ENCODE assay signal across 15 mouse cellular contexts in the genomic region with DNA sequence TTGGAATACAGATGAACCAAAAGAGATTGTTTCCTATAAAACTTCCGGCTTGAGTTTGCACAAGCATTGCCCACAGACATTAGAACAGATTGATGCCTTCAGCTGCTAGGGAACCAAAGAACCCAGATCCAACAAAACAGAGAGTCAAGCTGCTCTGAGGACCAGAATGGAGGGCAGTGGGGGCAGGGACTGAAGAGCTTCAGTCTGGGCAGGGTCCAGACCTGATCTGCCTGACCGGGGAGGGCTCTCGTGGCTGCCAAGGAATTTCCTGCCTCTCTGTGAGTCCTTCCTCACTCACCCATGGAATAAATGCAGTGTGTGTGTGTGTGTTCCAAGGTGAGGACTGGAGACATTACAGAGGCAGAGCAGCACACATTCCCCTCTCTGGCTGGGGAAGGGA. TPM values are rescaled to one million over a fixed set of nuclear protein-coding genes. Genes with fewer than 3 reads are reported as not detected.
DNase-seq lines count a peak whose midpoint lies in the region.
"Had no signal": no experiment of that assay in that cellular context is flagged by ENCODE, and none has a peak within 500 bp of the region (broad histone marks: within the 10 kb centered on the region; RNA-seq: fewer than 3 reads in every experiment).

No protein-coding gene starts in this region.

- DNase-seq in kidney, adult 18-20 months: peak; percentile 23
- DNase-seq in kidney, adult 11 months: no peak
- peak; percentile 14 for DNase-seq in urinary bladder, postnatal 14 days (ENCODE audit: low spot score)
- DNase-seq in urinary bladder, postnatal 25 days (ENCODE audit: low spot score): no peak
- peak; percentile 36 to 77 for DNase-seq in kidney, postnatal 25 days
- DNase-seq in layer of hippocampus, postnatal 14 days (ENCODE audit: low spot score in 2 of 2): peak; percentile 39 to 54
- no peak for DNase-seq in gastrocnemius, postnatal 4 days (ENCODE audit: low spot score in 2 of 2)
- DNase-seq in left cerebral cortex, adult 11 months (ENCODE audit: low spot score): no peak
- DNase-seq: adrenal gland, postnatal 25 days; cerebellum, adult 8-10 months; lung, postnatal 10 days; spleen, adult 18-20 months had no signal

RNA-seq across cellular contexts. Expression of a gene that starts 17.2 kb away (rescaled TPM):
- 1 to 10 TPM; 1.6 to 4.2 TPM for total RNA-seq in layer of hippocampus, postnatal 14 days (2021)
- 1 to 10 TPM; 4.7 to 5.2 TPM for total RNA-seq in gastrocnemius, postnatal 4 days (2021)
- total RNA-seq: adrenal gland, postnatal 25 days; granulocyte monocyte progenitor cell, adult 5-6 weeks; heart, postnatal 25 days; monocyte, adult 5-6 weeks had no signal

RNA-seq across cellular contexts. Expression of a gene that starts 17.8 kb away (rescaled TPM):
- total RNA-seq in layer of hippocampus, postnatal 14 days (2021): 10 to 100 TPM; 29.0 to 36.6 TPM
- 10 to 100 TPM; 26.4 to 26.9 TPM for total RNA-seq in gastrocnemius, postnatal 4 days (2021)

RNA-seq across cellular contexts. Expression of a gene that starts 26.3 kb away (rescaled TPM):
- 1 to 10 TPM; 3.2 to 4.8 TPM for total RNA-seq in layer of hippocampus, postnatal 14 days (2021)
- total RNA-seq in gastrocnemius, postnatal 4 days (2021): 1 to 10 TPM; 1.5 to 1.7 TPM
- total RNA-seq: granulocyte monocyte progenitor cell, adult 5-6 weeks; monocyte, adult 5-6 weeks had no signal

Comparison
In these comparisons a context has a peak if more than half of its experiments do, and no peak if none do; other contexts are left out.
1. DNase-seq: peak in kidney, adult 18-20 months (single experiment), urinary bladder, postnatal 14 days (single experiment), kidney, postnatal 25 days (2 of 2) and layer of hippocampus, postnatal 14 days (2 of 2); none in kidney, adult 11 months (single experiment), urinary bladder, postnatal 25 days (single experiment), gastrocnemius, postnatal 4 days (0 of 2) and left cerebral cortex, adult 11 months (single experiment).